Mouse (Mus musculus) neural tube, embryonic 13.5 days (tissue): ENCODE data around the gene Fadd. TPM values are rescaled to one million over a fixed set of nuclear protein-coding genes. Genes with fewer than 3 reads are reported as not detected.

ENCODE experiments used
- ATAC-seq: fragments of 200-750 bp; cut with Nextera tagmentation; 2 replicates; pipeline ENCODE4 v1.8.0; 2017; ENCODE audit warnings: low read depth, mild to moderate bottlenecking, moderate TSS enrichment, moderate library complexity
- H3K27ac ChIP-seq: fragments of 300-500 bp; sonication (generic); replicated peaks from 2 replicates; pipeline ENCODE4 v1.5.1; 2015; ENCODE audit warnings: moderate library complexity, mild to moderate bottlenecking, inconsistent platforms
- H3K27me3 ChIP-seq: fragments of 300-500 bp; sonication (generic); 2 replicates; pipeline ENCODE4 v1.6.1; 2015; ENCODE audit warnings: mild to moderate bottlenecking, inconsistent platforms
- H3K36me3 ChIP-seq: fragments of 300-500 bp; sonication (generic); 2 replicates; pipeline ENCODE4 v1.6.1; 2015; ENCODE audit warnings: mild to moderate bottlenecking, inconsistent platforms
- H3K4me1 ChIP-seq: fragments of 300-500 bp; sonication (generic); replicated peaks from 2 replicates; pipeline ENCODE4 v1.6.1; 2015; ENCODE audit warnings: inconsistent platforms
- H3K4me2 ChIP-seq: fragments of 300-500 bp; sonication (generic); 2 replicates; pipeline ENCODE4 v1.6.1; 2015; ENCODE audit warnings: inconsistent platforms, mild to moderate bottlenecking, moderate library complexity
- H3K4me3 ChIP-seq: fragments of 300-500 bp; sonication (generic); 2 replicates; pipeline ENCODE4 v1.5.1; 2015; ENCODE audit warnings: mild to moderate bottlenecking, inconsistent platforms
- H3K9ac ChIP-seq: fragments of 300-500 bp; sonication (generic); 2 replicates; pipeline ENCODE4 v1.6.1; 2015; ENCODE audit warnings: moderate library complexity, mild to moderate bottlenecking, inconsistent platforms
- H3K9me3 ChIP-seq: fragments of 300-500 bp; sonication (generic); 2 replicates; pipeline ENCODE4 v1.6.1; 2016; ENCODE audit warnings: inconsistent platforms
- WGBS: fragments of 180-500 bp; shearing (Covaris S2); methylation state at CpG from one replicate; pipeline ENCODE4 v1.1.7; 2015; 5-methylcytosine and 5-hydroxymethylcytosine counted together
- polyA plus RNA-seq: library from polyadenylated mRNA; unstranded; fragments of >200 nt; fragmentation: Nextera tagmentation; extraction: Ambion mirVana; gene quantifications from 2 replicates; pipeline ENCODE4 v1.2.1, GENCODE M21; 2015

The Fadd gene
- polyA plus RNA-seq, 1 experiment from 2014 or later, result 6.0 TPM

GRCm38 (mm10) chr7:144549904-144550566, 32.2 kb downstream of the Fadd start:
- Histone ChIP-seq H3K9me3 (no peaks in the 10 kb centered on the region), H3K27ac (no peak overlapping the region), H3K4me1 (peaks cover 46% of the 10 kb centered on the region), H3K4me3 (no peak overlapping the region), H3K9ac (no peak overlapping the region), H3K27me3 (peaks cover 6% of the 10 kb centered on the region; the same call in 1 of the 2 replicates), H3K4me2 (no peak overlapping the region), H3K36me3 (peaks cover 49% of the 10 kb centered on the region)
- no peak for ATAC-seq
- WGBS, result 100% methylated on average over 2 of the region's 2 CpGs

- no peak for ATAC-seq
Observed at GRCm38 (mm10) chr7:144545231-144545630, 37.0 kb downstream of the Fadd start.

GRCm38 (mm10) chr7:144541351-144541750, 40.9 kb downstream of the Fadd start:
- ATAC-seq, result no peak
- H3K9ac ChIP-seq, result no peak overlapping the region
- WGBS, result 96% methylated on average over 5 of the region's 5 CpGs
- no peaks in the 10 kb centered on the region for H3K9me3 ChIP-seq
- H3K4me2 ChIP-seq, result no peak overlapping the region
- no peaks in the 10 kb centered on the region for H3K27me3 ChIP-seq
- 0 out of 2 replicates have a peak, but pooled peaks cover 9% of the 10 kb centered on the region for H3K4me1 ChIP-seq
- no peak overlapping the region for H3K4me3 ChIP-seq
- 0 out of 2 replicates have a peak, but pooled peaks cover 8% of the 10 kb centered on the region for H3K36me3 ChIP-seq
- H3K27ac ChIP-seq, result no peak overlapping the region

More at GRCm38 (mm10) chr7:144545231-144545630, 37.0 kb downstream of the Fadd start:
- Histone ChIP-seq H3K27me3 (no peaks in the 10 kb centered on the region), H3K9ac (no peak overlapping the region), H3K4me1 (peaks cover 13% of the 10 kb centered on the region), H3K9me3 (no peaks in the 10 kb centered on the region), H3K4me3 (no peak overlapping the region), H3K4me2 (no peak overlapping the region), H3K27ac (no peak overlapping the region), H3K36me3 (peaks cover 29% of the 10 kb centered on the region)
- WGBS, result 87% methylated on average over 3 of the region's 3 CpGs

GRCm38 (mm10) chr7:144539146-144539545, 43.1 kb downstream of the Fadd start:
- Histone ChIP-seq H3K4me3 (no peak overlapping the region), H3K4me2 (no peak overlapping the region), H3K9ac (no peak overlapping the region), H3K4me1 (no peaks in the 10 kb centered on the region), H3K27me3 (no peaks in the 10 kb centered on the region), H3K9me3 (no peaks in the 10 kb centered on the region), H3K27ac (no peak overlapping the region), H3K36me3 (no peaks in the 10 kb centered on the region)
- ATAC-seq, result no peak
- 78% methylated on average over 2 of the region's 2 CpGs for WGBS

DNA sequence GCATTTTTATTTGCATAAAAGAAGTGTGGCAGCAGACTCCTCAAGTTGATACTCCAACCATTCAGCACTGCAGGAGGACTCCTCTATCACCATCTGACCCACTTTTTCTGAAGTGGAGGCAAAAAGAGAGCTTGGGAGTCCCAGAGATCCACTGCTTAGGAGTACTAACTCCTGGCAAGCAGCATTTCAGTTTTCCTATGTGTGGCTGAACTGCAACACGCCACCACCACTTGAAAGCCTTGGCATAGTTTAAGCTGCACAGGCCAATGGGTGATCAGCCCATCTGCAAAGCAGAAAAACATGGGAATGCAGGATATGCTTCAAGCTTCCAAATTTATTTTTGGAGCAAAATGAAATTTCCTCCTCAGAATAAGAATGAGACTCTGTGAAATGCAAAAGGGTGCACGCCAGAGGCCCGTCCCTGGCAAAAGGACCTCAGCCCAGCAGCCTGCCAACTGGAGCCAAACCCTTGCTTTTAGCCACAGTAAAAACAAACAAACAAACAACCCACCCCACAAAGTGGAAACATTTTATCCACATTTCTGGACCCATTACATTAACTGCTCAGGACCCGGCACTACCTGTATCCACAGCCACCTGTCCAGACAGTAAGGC, 44.1 kb downstream of the Fadd start:
- H3K9ac ChIP-seq, result no peak overlapping the region
- WGBS, result 94% methylated on average over 4 of the region's 4 CpGs
- H3K4me2 ChIP-seq, result no peak overlapping the region
- no peaks in the 10 kb centered on the region for H3K36me3 ChIP-seq
- no peaks in the 10 kb centered on the region for H3K9me3 ChIP-seq
- no peaks in the 10 kb centered on the region for H3K27me3 ChIP-seq
- no peaks in the 10 kb centered on the region for H3K4me1 ChIP-seq
- no peak overlapping the region for H3K4me3 ChIP-seq
- no peak overlapping the region for H3K27ac ChIP-seq
- ATAC-seq, result no peak

DNA sequence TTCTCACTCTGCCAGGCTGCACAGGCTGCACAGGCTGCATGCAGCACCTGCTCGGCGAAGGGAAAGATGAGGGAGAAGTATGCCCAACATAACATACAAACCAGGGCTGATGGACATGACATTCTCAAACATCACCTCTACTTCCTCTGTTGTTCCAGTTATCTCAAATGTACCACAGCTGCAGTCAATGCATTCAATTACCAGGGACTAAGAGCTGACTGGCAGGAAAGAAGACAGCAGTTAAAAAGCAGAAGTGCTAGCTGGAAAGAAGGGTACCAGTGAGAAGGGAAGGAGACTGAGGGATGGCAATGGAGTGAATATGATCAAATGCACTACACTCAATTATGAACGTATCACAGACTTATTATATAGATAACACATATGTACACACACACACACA, 45.9 kb downstream of the Fadd start:
- H3K9ac ChIP-seq, result no peak overlapping the region
- H3K4me1 ChIP-seq, result peaks cover 12% of the 10 kb centered on the region; the same call in 1 of the 2 replicates
- no peaks in the 10 kb centered on the region for H3K36me3 ChIP-seq
- no peak overlapping the region for H3K4me2 ChIP-seq
- no peak for ATAC-seq
- no peak overlapping the region for H3K27ac ChIP-seq
- no peaks in the 10 kb centered on the region for H3K27me3 ChIP-seq
- H3K4me3 ChIP-seq, result no peak overlapping the region
- no peaks in the 10 kb centered on the region for H3K9me3 ChIP-seq
- WGBS, result 91% methylated on average over 3 of the region's 3 CpGs

- WGBS, result 83% methylated on average over 3 of the region's 3 CpGs
- H3K36me3 ChIP-seq, result no peaks in the 10 kb centered on the region
- no peak overlapping the region for H3K4me3 ChIP-seq
- H3K27me3 ChIP-seq, result no peaks in the 10 kb centered on the region
- ATAC-seq, result no peak
- no peak overlapping the region for H3K27ac ChIP-seq
- H3K4me2 ChIP-seq, result no peak overlapping the region
- no peaks in the 10 kb centered on the region for H3K9me3 ChIP-seq
- no peak overlapping the region for H3K9ac ChIP-seq
- peaks cover 12% of the 10 kb centered on the region; the same call in 1 of the 2 replicates for H3K4me1 ChIP-seq
Observed at GRCm38 (mm10) chr7:144534773-144535172, 47.5 kb downstream of the Fadd start.

GRCm38 (mm10) chr7:144531585-144532378, 50.5 kb downstream of the Fadd start:
- peaks cover 30% of the 10 kb centered on the region for H3K4me1 ChIP-seq
- ATAC-seq, result no peak
- no peaks in the 10 kb centered on the region for H3K27me3 ChIP-seq
- H3K9me3 ChIP-seq, result no peaks in the 10 kb centered on the region
- no peak overlapping the region for H3K4me3 ChIP-seq
- no peak overlapping the region for H3K27ac ChIP-seq
- no peaks in the 10 kb centered on the region for H3K36me3 ChIP-seq
- H3K4me2 ChIP-seq, result no peak overlapping the region
- 37% methylated on average over 7 of the region's 7 CpGs for WGBS
- no peak overlapping the region for H3K9ac ChIP-seq

GRCm38 (mm10) chr7:144529851-144530250, 52.4 kb downstream of the Fadd start:
- Histone ChIP-seq H3K27ac (no peak overlapping the region), H3K9me3 (no peaks in the 10 kb centered on the region), H3K9ac (no peak overlapping the region), H3K36me3 (no peaks in the 10 kb centered on the region), H3K4me2 (no peak overlapping the region), H3K4me3 (no peak overlapping the region), H3K4me1 (peaks cover 30% of the 10 kb centered on the region), H3K27me3 (no peaks in the 10 kb centered on the region)
- no peak for ATAC-seq
- WGBS, result 91% methylated on average over 3 of the region's 3 CpGs

- Histone ChIP-seq H3K4me3 (no peak overlapping the region), H3K36me3 (no peaks in the 10 kb centered on the region), H3K4me1 (peaks cover 30% of the 10 kb centered on the region), H3K9ac (no peak overlapping the region), H3K9me3 (no peaks in the 10 kb centered on the region), H3K27ac (no peak overlapping the region), H3K27me3 (no peaks in the 10 kb centered on the region), H3K4me2 (no peak overlapping the region)
- WGBS, result 61% methylated on average over 1 of the region's 1 CpGs
- no peak for ATAC-seq
Observed at GRCm38 (mm10) chr7:144527723-144528221, 54.5 kb downstream of the Fadd start.
